Mouse (Mus musculus) right cerebral cortex, postnatal 4 days (tissue): ENCODE data around the gene Tecr.

Source experiments
- DNase-seq: peaks from one replicate; pipeline ENCODE4 v3.0.0-alpha.2; 2022

Gene Tecr

GRCm38 (mm10) chr8:83534802-83535201 lies 73.0 kb downstream of the Tecr start:
- no peak for DNase-seq
